Mouse (Mus musculus): ENCODE results near the gene Itsn1.

The Itsn1 gene

DNA sequence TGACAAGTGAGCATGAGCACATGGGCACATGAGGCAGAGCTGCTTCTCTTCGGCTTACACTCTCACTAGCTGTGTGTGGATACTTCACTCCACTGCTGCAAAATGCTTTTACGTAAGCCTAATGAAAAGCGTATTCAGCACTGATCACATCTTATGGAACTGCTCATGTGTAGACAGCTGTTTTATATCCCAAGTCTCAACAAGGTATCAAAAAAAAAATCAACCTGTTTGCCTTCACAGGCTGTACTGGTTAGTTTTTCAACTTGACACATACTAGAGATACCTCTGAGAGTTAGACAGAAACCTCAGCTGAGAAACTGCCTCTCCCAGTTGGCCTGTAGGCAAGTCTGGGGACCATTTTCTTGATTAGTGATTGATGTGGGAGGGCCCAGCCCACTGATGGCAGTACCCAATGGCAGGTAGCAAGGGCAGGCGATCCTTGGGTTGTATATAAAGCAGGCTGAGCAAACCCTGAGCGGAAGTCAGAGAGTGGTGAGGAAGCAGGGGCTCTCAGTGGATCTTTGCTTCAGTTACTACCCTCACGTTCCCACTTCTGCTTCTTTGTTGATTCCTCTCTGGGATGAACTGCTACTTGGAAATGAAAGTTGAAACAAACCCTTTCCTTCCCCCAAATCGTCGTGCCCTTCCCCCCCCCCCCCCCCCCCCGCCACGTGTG lies 203.9 kb downstream of the Itsn1 start:
- in situ Hi-C loops (cut with MboI; ENCODE audit: low sequenced_read_pairs), result loop anchor here (25.0 kb wide), 1 partner anchor 529 kb away; the partner anchor contains the start of gene Rcan1

DNA sequence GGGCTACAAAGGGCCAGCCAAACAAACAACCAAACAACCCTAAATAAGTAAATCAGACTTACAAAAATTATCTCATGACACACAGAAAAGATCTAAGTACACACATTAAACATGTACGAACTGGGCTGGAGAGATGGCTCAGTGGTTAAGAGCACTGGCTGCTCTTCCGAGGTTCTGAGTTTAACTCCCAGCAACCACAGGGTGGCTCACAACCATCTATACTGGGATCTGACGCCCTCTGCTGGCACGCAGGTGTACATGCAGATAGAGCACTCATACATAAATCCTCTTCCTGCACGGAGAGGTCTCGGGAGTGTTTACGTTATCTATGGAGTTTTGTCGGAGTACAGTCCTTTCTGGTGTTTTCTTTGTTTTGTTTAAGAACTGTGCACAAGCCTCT lies 206.0 kb downstream of the Itsn1 start:
- in situ Hi-C loops (cut with MboI; ENCODE audit: low sequenced_read_pairs), result loop anchor here (5.0 to 25.0 kb wide), 2 partner anchors 352 to 527 kb away; partner anchors contain the start of gene Rcan1

DNA sequence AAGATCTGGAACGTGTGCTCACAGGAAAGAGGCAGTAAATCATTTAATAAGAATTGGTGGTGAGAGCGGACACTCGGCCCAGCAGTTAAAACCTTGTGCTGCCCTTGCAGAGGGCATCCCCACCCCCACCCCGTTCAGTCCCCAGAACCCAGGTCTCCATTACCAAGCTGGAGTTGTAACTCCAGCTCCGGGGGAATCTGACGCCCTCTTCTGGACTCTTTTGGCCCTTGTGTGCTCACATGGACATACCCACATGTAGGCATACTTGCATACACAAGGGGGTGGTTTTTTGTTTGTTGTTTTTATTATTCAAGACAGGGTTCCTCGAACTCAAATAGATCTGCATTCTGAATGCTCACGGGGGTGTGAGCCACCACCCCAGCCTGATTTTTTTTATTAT lies 206.6 kb downstream of the Itsn1 start:
- in situ Hi-C loops (cut with MboI; ENCODE audit: low sequenced_read_pairs), result loop anchor here (5.0 to 25.0 kb wide), 2 partner anchors 352 to 527 kb away; partner anchors contain the start of gene Rcan1

DNA sequence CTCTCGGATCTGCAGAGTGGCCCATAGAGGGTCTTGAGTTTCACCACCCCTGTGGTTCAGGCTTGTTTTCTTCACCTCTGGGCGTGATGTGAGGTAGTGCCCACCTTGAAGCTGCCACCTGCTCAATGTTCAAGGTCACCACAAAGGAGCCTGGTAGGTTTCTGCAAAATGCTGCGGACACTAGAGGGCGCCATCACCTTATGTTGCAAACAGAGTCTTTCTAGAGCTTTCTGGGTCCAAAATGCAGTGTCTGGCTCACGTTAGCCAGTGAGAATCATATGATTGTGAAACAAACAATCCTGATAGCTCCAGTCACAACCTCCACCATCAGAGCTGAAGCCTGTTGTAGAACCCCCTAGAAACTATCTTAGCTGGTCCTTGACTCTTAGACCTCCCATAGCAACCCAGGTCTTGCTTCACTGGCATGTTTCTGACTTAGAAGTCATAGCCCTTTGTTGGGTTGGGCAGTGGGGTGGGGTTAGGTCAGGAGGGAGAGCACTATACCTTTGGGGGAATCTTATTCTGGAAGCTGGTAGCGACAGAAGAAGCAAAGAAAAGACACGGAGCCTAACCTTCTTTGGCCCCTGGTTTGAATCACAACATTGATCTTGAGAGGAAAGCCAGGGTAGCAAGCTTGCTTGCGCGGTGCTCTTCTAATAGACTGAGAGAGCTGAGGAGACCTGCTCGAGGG lies 207.4 kb downstream of the Itsn1 start:
- in situ Hi-C loops (cut with MboI; ENCODE audit: low sequenced_read_pairs), result loop anchor here (5.0 to 25.0 kb wide), 2 partner anchors 351 to 526 kb away; partner anchors contain the start of gene Rcan1

DNA sequence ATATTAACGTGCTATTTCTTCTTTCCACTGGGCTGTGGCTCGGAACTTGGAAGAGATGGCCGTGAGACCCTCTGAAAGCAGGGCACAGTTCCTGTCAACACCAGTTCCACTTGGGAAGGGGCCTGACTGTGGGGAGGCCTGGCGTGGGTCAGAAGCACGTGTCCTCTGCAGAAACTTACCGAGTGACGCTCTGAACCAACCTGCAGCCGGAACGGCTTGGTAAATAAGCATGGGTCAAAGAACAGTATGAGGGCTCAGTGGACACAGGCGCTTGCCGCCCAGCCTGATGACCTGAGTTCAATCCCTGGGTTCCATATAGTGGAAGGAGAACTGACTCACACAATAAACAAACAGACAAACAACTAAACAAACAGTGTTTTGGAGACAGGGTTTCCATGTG lies 208.2 kb downstream of the Itsn1 start:
- in situ Hi-C loops (cut with MboI; ENCODE audit: low sequenced_read_pairs), result loop anchor here (5.0 to 25.0 kb wide), 2 partner anchors 350 to 525 kb away; partner anchors contain the start of gene Rcan1

DNA sequence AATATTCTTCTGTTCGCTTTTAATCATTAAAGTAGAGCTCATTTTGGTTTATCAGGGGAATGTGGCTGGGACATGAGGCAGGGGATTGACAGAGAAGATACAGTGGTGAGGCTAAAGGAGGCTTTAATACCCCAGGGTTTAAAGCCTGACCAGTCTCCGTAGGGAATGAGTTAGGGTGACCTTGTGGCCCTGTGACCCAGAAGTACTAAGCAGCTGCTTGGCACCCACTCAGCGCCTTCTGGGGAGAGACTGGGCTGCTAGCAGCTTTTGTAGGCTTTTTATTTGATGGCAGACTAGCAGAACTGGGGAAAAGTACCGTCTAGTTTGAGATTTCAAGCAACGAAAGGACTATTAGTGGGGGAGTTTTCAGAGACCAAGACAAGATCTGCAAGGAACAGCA lies 209.1 kb downstream of the Itsn1 start:
- in situ Hi-C loops (cut with MboI; ENCODE audit: low sequenced_read_pairs), result loop anchor here (5.0 to 25.0 kb wide), 2 partner anchors 349 to 524 kb away; partner anchors contain the start of gene Rcan1

DNA sequence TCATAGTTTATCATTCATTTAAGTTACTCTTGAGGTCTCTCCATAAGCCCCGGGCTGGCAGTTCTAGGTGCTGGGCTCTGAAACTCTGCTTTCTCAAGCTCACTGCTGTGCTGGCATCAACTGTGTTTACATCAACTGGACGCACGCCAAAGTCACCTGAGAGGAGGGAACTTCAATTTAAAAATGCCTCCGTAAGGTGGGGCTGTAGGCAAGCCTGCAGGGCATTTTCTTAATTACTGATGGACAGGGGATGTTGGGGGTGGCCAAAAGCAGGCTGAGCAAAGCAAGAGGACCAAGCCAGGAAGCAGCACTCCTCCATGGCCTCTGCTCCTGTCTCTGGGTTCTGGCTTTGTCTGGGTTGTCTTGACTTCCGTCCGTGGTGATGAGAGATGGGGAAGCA lies 211.6 kb downstream of the Itsn1 start:
- in situ Hi-C loops (cut with MboI; ENCODE audit: low sequenced_read_pairs), result loop anchor here (25.0 kb wide), 1 partner anchor 522 kb away; the partner anchor contains the start of gene Rcan1

DNA sequence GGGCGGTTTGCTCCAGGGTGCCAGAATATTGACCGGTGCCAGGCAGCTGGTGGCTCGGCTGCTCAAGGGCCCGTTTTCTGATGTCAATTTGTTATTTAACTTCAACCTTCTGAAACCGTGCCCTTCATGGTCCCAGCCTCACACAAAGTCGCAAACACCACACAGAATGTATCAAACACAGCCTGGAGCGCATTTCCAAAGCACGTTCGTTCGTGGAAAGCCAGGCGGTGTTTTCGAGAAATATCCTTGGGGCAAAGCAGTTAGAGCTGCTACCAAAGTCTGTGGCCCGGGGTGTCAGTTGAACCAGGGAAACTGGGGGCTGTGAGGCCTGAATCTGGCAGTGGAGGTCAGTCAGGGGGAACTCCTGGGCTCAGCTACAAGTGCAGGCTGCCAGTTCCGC lies 213.1 kb downstream of the Itsn1 start:
- in situ Hi-C loops (cut with MboI; ENCODE audit: low sequenced_read_pairs), result loop anchor here (25.0 kb wide), 1 partner anchor 520 kb away; the partner anchor contains the start of gene Rcan1

DNA sequence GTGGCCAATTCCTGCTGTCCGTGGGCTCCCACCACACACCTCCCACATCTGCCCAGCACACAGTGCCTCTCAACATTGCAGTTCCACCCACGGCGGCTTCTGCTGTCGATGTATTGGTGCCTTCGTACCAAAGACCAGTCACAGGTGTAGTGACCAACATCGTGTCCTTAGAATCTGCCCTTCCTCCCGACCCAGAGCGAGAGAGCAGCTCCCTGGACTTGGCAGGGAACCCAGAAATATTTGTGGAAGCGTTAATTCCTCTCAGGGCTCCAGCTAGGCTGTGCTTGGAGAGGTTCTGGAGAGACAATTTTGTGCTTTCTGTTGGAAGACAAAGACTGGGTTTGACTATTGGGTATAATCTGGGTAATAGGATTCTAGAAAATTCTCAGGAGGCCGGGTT lies 217.2 kb downstream of the Itsn1 start:
- in situ Hi-C loops (cut with MboI; ENCODE audit: low sequenced_read_pairs), result loop anchor here (25.0 kb wide), 1 partner anchor 516 kb away; the partner anchor contains the start of gene Rcan1

DNA sequence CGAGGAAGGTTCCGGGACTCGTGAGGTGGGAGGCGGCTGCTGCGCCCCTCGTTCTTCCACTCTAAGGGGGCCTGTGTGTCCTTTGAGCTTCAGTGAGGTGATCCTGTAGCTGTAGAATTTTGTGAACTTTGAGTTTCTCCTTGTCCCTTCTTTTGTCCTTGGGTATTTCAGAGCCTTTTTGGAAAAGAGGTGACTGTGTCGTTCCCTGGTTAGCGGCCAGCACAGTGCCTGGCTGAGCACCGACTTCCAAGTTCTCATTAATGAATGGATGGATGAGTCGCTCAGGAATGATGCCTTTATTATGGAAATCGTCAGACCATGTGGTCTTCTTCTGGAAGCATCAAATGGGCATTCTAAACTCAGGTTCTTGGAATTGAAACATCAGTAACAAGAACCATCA lies 218.0 kb downstream of the Itsn1 start:
- in situ Hi-C loops (cut with MboI; ENCODE audit: low sequenced_read_pairs), result loop anchor here (25.0 kb wide), 1 partner anchor 515 kb away; the partner anchor contains the start of gene Rcan1

DNA sequence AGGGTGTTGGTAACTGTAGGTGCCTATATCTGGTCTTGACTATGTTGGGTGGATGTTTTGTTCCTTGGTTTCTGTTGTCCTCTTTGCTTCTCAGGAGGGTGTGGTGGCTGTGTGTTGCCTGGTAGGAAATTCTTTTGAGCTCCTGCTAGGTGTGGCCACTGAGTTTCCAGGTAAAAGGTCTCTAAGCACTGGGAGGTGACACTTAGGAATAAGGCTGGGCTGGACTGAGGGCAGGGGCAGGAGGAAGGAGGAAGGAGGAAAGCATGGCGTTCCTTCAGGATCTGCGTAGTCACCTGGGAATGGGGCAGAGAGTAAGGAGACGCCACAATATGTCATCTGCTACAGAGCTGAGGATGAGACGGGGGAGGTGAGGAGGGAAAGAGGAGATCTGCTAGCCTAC lies 224.9 kb downstream of the Itsn1 start:
- in situ Hi-C loops (cut with MboI; ENCODE audit: low sequenced_read_pairs), result no loop called here

DNA sequence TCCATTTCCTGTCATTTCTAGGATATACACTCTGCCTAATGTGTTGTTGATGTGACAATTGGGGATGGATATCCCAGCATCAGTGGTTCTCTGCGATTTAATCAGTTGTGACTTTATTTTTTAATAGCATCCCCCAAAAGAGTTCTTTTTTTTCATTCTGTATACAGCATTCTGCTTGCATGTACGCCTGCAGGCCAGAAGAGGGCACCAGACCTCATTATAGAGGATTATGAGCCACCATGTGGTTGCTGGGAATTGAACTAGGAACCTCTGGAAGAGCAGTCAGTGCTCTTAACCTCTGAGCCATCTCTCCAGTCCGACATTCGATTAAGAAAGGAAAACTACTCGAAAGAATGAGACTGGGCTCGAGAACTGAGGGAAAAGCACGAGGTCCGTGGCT lies 225.7 kb downstream of the Itsn1 start:
- in situ Hi-C loops (cut with MboI; ENCODE audit: low sequenced_read_pairs), result no loop called here

DNA sequence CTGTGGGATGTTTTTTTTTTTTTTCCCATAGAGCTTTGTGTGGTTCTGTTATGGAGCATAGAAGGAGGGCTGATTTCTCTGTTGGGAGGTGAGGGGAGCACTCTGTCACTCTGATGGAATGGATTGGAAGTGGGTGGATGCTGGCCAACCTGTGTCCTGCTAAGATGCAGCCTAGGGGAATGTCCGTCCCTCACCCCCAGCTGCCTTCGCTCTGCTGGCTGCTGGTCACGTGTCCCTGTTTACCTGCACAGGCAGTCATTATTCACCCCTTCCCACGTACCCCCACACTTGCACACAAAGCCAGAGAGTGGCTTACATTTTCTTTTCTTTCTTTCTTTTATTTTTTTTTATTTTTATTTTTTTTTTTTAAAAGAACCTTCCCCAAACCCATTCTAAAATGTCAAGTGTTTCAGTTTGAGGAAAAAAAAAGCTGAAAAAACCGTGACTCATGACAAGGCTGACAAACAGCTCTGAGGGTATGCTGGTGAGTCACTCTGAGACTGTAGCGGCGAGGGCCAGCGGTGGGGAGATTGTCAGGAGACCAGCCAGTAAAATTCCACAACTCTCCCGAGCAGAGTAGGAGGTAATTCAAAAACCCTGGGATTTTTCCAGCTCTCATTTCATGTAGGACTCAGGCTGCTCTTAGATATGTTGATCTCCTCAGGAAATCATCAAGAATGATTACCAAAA lies 233.3 kb downstream of the Itsn1 start:
- in situ Hi-C loops (cut with MboI; ENCODE audit: low sequenced_read_pairs), result no loop called here

DNA sequence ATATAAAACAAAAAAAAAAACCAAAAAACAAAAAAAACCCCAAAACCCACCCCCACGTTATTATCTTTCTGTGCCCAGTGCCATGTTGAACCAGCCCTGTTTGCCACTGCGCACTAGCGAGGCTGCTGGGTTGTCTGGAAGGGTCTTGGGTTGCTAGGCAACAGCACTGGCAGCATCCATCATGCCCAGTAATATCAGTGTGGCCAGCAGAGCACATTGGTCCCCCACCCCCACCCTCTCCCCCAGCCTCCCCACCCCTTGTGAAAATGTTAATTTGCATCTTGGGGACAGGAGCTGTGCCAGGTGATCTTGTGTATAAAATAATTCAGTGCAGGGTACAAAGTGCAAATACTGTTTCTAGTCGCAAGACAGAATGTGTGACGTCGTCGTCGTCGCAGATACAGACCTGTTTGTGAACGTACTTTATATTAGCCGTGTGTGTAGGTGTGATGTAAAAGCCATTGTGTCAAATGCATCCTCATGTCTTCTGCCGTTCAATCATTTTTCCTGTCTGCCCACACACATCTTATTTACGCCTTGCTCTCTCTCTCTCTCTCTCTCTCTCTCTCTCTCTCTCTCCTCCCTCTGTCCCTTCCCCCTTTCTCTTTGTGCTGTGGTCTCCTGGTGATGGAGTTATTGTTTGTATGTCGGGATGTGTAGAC lies 233.9 kb downstream of the Itsn1 start:
- in situ Hi-C loops (cut with MboI; ENCODE audit: low sequenced_read_pairs), result no loop called here

DNA sequence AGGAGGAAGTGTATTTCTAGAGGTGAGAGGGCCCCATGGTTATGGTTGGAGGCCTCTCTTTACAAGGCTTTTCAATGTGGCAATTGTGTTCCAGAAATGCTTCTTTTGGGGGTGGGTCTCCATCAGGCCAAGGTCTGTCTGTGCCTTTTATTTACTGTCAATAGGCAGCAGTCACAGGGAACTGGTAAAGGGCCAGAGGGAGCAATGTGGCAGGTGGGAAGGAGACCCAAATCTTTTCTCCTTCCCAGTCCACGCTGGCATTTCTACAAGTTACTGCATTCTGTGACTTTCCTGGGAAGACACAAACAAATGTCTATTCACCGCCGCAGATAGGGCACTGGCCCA lies 234.4 kb downstream of the Itsn1 start:
- in situ Hi-C loops (cut with MboI; ENCODE audit: low sequenced_read_pairs), result no loop called here

DNA sequence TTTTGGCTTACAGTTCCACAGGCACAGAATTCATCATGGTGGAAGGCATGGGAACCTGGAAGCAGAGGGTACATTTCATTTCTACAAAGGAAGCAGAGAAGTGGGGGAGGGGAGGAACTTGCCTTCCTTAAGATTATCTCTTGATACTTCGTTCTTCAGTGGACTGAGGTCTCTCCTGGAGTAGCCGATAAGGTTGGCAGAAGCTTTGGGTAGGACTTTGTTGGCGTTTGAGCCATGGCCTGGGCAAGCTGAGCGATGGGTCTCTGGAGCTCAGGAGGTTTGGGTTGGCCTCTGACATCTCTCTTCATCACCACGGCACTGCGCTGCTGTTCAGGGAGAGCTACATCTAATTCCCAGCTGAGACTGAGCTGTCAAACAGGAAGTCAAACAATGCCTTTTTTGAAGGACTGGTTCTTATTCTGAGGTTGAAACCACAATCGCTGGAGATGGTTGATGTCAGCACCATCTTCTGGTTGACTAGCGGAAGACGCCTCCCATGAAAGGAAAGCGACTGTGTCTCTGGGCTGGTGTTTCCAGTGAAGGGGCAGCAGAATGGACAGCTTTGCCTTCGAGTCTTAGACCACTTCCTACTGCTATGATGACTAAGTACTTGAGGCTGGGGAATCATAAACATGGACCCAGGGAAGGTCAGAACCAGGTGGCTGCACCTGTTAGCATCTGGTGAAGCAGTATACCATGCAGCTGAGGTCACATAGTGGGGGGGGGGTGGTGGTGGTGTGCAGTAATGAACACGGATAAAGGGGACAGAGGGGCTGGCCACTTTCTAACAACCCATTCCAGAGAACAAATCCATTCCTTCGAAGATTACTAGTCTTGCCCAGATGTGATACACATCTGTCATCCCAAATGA lies 235.5 kb downstream of the Itsn1 start:
- in situ Hi-C loops (cut with MboI; ENCODE audit: low sequenced_read_pairs), result no loop called here

DNA sequence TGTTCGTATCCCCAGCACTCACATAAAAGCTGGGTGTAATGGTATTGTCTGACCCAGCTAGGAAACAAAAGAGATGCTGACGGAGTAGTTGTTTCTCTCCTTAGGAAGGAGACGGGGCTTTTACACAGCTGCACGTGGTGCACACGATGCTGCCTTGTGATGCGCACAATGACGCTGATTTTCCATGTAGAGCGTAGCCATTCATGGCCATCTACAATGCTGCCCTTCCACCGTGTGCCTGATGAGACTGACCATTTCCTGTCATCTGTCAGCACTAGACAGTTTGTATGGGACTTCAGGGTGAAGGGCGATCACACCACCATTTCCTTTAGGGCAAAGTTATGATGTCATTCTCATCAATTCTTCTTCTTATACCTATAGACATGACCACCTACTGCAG lies 239.6 kb downstream of the Itsn1 start:
- in situ Hi-C loops (cut with MboI; ENCODE audit: low sequenced_read_pairs), result no loop called here

DNA sequence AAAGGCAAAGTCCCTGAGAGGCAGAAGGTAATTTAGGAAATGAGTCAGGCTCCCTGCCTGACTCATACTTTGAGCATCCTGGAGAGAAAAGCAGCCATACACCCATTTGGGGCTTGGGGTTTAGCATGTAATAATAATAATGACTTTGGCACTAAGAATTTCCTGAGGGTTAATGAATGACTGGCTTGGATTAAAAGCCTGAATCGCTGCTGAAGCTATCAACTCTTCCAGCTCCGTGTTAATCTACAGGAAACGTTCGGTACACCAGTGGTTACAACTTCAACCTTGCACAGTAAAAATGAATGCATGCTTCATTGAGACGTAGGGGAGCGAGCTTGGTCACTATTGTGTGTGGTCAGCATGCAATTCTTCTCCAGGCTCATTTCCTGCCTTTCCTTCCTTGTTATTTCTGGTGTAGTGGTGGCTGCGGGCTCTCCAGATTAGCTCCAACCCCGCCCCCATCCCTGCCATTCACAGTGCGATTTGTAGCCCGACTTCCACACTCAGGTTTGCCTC lies 240.5 kb downstream of the Itsn1 start:
- in situ Hi-C loops (cut with MboI; ENCODE audit: low sequenced_read_pairs), result no loop called here

All from CH12F3 (cell line).